Mouse (Mus musculus): ENCODE data around the gene Bcas1. TPM values are rescaled to one million over a fixed set of nuclear protein-coding genes. Genes with fewer than 3 reads are reported as not detected.

Bcas1 gene
- polyA plus RNA-seq, 1 experiment = 0.02 TPM

- no peak overlapping the region for H3K4me3 ChIP-seq
- H3K36me3 ChIP-seq (ENCODE audit: control insufficient read depth, insufficient read depth) = no peaks in the 10 kb centered on the region
- TF ChIP-seq CEBPB (IDR thresholded peaks at IDR 0.05; ENCODE audit: insufficient read depth, poor library complexity, severe bottlenecking) (no peak), TCF3 (IDR thresholded peaks at IDR 0.05; ENCODE audit: insufficient read length, low read depth) (no peak), MYOD1 (IDR thresholded peaks at IDR 0.05; ENCODE audit: control insufficient read depth in 1 of 3, insufficient read length in 2 of 3, low read depth in 2 of 3) (no peak), POLR2A (IDR thresholded peaks at IDR 0.05; ENCODE audit: insufficient read length, low read depth) (no peak), SRF (IDR thresholded peaks at IDR 0.05; ENCODE audit: control insufficient read depth, insufficient read length, low read depth) (no peak), MYOG (IDR thresholded peaks at IDR 0.05; ENCODE audit: control insufficient read depth in 1 of 3, insufficient read depth in 1 of 3, insufficient read length in 2 of 3, low read depth in 2 of 3) (no peak), USF1 (IDR thresholded peaks at IDR 0.05; ENCODE audit: low read depth) (no peak), E2F4 (IDR thresholded peaks at IDR 0.05; ENCODE audit: insufficient read depth) (no peak), REST (IDR thresholded peaks at IDR 0.05; ENCODE audit: insufficient read depth, insufficient read length) (no peak), TCF12 (IDR thresholded peaks at IDR 0.05; ENCODE audit: insufficient read depth, poor library complexity, severe bottlenecking) (no peak), POLR2AphosphoS2 (IDR thresholded peaks at IDR 0.05; ENCODE audit: insufficient read length, low read depth) (no peak), MAX (IDR thresholded peaks at IDR 0.05; ENCODE audit: low read depth) (no peak)
- no peaks in the 10 kb centered on the region for H3K27me3 ChIP-seq (ENCODE audit: control insufficient read depth, insufficient read depth, insufficient read length)
- H3ac ChIP-seq (ENCODE audit: control insufficient read depth, insufficient read length) = no peak overlapping the region
- H3K4me2 ChIP-seq (ENCODE audit: low read depth) = no peak overlapping the region
- H3K79me2 ChIP-seq (ENCODE audit: control insufficient read depth, insufficient read depth) = no peaks in the 10 kb centered on the region
These were observed 97.7 kb downstream of the Bcas1 start for GRCm38 (mm10) chr2:170329921-170330320.

GRCm38 (mm10) chr2:170323925-170324347 lies 103.7 kb downstream of the Bcas1 start:
- H3K79me2 ChIP-seq (ENCODE audit: control insufficient read depth, insufficient read depth) = no peaks in the 10 kb centered on the region
- H3K4me3 ChIP-seq = no peak overlapping the region
- no peak for TF ChIP-seq REST (IDR thresholded peaks at IDR 0.05; ENCODE audit: insufficient read depth, insufficient read length)
- no peak for TF ChIP-seq USF1 (IDR thresholded peaks at IDR 0.05; ENCODE audit: low read depth)
- no peak for TF ChIP-seq TCF3 (IDR thresholded peaks at IDR 0.05; ENCODE audit: insufficient read length, low read depth)
- no peak for TF ChIP-seq E2F4 (IDR thresholded peaks at IDR 0.05; ENCODE audit: insufficient read depth)
- TF ChIP-seq MYOG (IDR thresholded peaks at IDR 0.05; ENCODE audit: control insufficient read depth in 1 of 3, insufficient read depth in 1 of 3, insufficient read length in 2 of 3, low read depth in 2 of 3) = no peak
- TF ChIP-seq TCF12 (IDR thresholded peaks at IDR 0.05; ENCODE audit: insufficient read depth, poor library complexity, severe bottlenecking) = no peak
- TF ChIP-seq POLR2A (IDR thresholded peaks at IDR 0.05; ENCODE audit: insufficient read length, low read depth) = no peak
- TF ChIP-seq SRF (IDR thresholded peaks at IDR 0.05; ENCODE audit: control insufficient read depth, insufficient read length, low read depth) = no peak
- TF ChIP-seq POLR2AphosphoS2 (IDR thresholded peaks at IDR 0.05; ENCODE audit: insufficient read length, low read depth) = no peak
- H3K4me2 ChIP-seq (ENCODE audit: low read depth) = no peak overlapping the region
- no peak overlapping the region for H3ac ChIP-seq (ENCODE audit: control insufficient read depth, insufficient read length)
- H3K27me3 ChIP-seq (ENCODE audit: control insufficient read depth, insufficient read depth, insufficient read length) = no peaks in the 10 kb centered on the region
- H3K36me3 ChIP-seq (ENCODE audit: control insufficient read depth, insufficient read depth) = no peaks in the 10 kb centered on the region

GRCm38 (mm10) chr2:170322013-170322414 lies 105.6 kb downstream of the Bcas1 start:
- no peak overlapping the region for H3K4me3 ChIP-seq
- H3K36me3 ChIP-seq (ENCODE audit: control insufficient read depth, insufficient read depth) = no peaks in the 10 kb centered on the region
- H3ac ChIP-seq (ENCODE audit: control insufficient read depth, insufficient read length) = no peak overlapping the region
- H3K27me3 ChIP-seq (ENCODE audit: control insufficient read depth, insufficient read depth, insufficient read length) = no peaks in the 10 kb centered on the region
- H3K79me2 ChIP-seq (ENCODE audit: control insufficient read depth, insufficient read depth) = no peaks in the 10 kb centered on the region
- TF ChIP-seq CEBPB (IDR thresholded peaks at IDR 0.05; ENCODE audit: insufficient read depth, poor library complexity, severe bottlenecking) (peak; percentile 95), USF1 (IDR thresholded peaks at IDR 0.05; ENCODE audit: low read depth) (no peak), POLR2AphosphoS2 (IDR thresholded peaks at IDR 0.05; ENCODE audit: insufficient read length, low read depth) (no peak), TCF3 (IDR thresholded peaks at IDR 0.05; ENCODE audit: insufficient read length, low read depth) (no peak)
- H3K4me2 ChIP-seq (ENCODE audit: low read depth) = peak overlapping the region; percentile 55

GRCm38 (mm10) chr2:170321579-170321978 lies 106.1 kb downstream of the Bcas1 start:
- Histone ChIP-seq H3K4me3 (no peak overlapping the region), H3K4me2 (ENCODE audit: low read depth) (peak overlapping the region; percentile 55), H3K36me3 (ENCODE audit: control insufficient read depth, insufficient read depth) (no peaks in the 10 kb centered on the region), H3K79me2 (ENCODE audit: control insufficient read depth, insufficient read depth) (no peaks in the 10 kb centered on the region), H3K27me3 (ENCODE audit: control insufficient read depth, insufficient read depth, insufficient read length) (no peaks in the 10 kb centered on the region), H3ac (ENCODE audit: control insufficient read depth, insufficient read length) (no peak overlapping the region)
- no peak for TF ChIP-seq USF1 (IDR thresholded peaks at IDR 0.05; ENCODE audit: low read depth)
- TF ChIP-seq MYOD1 (IDR thresholded peaks at IDR 0.05; ENCODE audit: control insufficient read depth in 1 of 3, insufficient read length in 2 of 3, low read depth in 2 of 3) = no peak
- no peak for TF ChIP-seq SRF (IDR thresholded peaks at IDR 0.05; ENCODE audit: control insufficient read depth, insufficient read length, low read depth)
- TF ChIP-seq MYOG (IDR thresholded peaks at IDR 0.05; ENCODE audit: control insufficient read depth in 1 of 3, insufficient read depth in 1 of 3, insufficient read length in 2 of 3, low read depth in 2 of 3) = no peak
- no peak for TF ChIP-seq POLR2AphosphoS2 (IDR thresholded peaks at IDR 0.05; ENCODE audit: insufficient read length, low read depth)
- TF ChIP-seq MAX (IDR thresholded peaks at IDR 0.05; ENCODE audit: low read depth) = no peak
- no peak for TF ChIP-seq POLR2A (IDR thresholded peaks at IDR 0.05; ENCODE audit: insufficient read length, low read depth)
- TF ChIP-seq REST (IDR thresholded peaks at IDR 0.05; ENCODE audit: insufficient read depth, insufficient read length) = no peak
- TF ChIP-seq CEBPB (IDR thresholded peaks at IDR 0.05; ENCODE audit: insufficient read depth, poor library complexity, severe bottlenecking) = no peak
- TF ChIP-seq TCF3 (IDR thresholded peaks at IDR 0.05; ENCODE audit: insufficient read length, low read depth) = no peak
- no peak for TF ChIP-seq E2F4 (IDR thresholded peaks at IDR 0.05; ENCODE audit: insufficient read depth)
- TF ChIP-seq TCF12 (IDR thresholded peaks at IDR 0.05; ENCODE audit: insufficient read depth, poor library complexity, severe bottlenecking) = no peak

Measured in myocyte (in vitro differentiated cells).